Comparison of ENCODE assay signal across 17 mouse cellular contexts in genomic region chr2:152906274-152907037, GRCm38 (mm10). TPM values are rescaled to one million over a fixed set of nuclear protein-coding genes. Genes with fewer than 3 reads are reported as not detected.
DNase-seq lines count a peak whose midpoint lies in the region; ATAC-seq and TF ChIP-seq lines count a peak whose summit lies in the region.
"Had no signal": no experiment of that assay in that cellular context is flagged by ENCODE, and none has a peak within 500 bp of the region (broad histone marks: within the 10 kb centered on the region; RNA-seq: fewer than 3 reads in every experiment).

No protein-coding gene starts in this region.

- H3K79me2 ChIP-seq in myocyte (ENCODE audit: control insufficient read depth, insufficient read depth): no peaks in the 10 kb centered on the region

- peak overlapping the region; percentile 51 for H3K9ac ChIP-seq in heart, embryonic 13.5 days
- H3K9ac ChIP-seq: hindbrain, embryonic 12.5 days; limb, embryonic 12.5 days had no signal

- H3ac ChIP-seq in myocyte (ENCODE audit: control insufficient read depth, insufficient read length): no peak overlapping the region

- H3K4me1 ChIP-seq in heart, embryonic 13.5 days: peaks cover 48% of the 10 kb centered on the region
- H3K4me1 ChIP-seq in spleen, adult 2 months (ENCODE audit: control insufficient read depth, insufficient read depth, insufficient read length): peaks cover 11% of the 10 kb centered on the region; the same call in 1 of the 2 replicates

- peaks cover 25% of the 10 kb centered on the region for H3K27me3 ChIP-seq in heart, embryonic 13.5 days (replicated peaks)
- H3K27me3 ChIP-seq in spleen, adult 2 months (ENCODE audit: control insufficient read depth, insufficient read depth, low read length): no peaks in the 10 kb centered on the region
- no peaks in the 10 kb centered on the region for H3K27me3 ChIP-seq in myocyte (ENCODE audit: control insufficient read depth, insufficient read depth, insufficient read length)

- no peak overlapping the region for H3K4me3 ChIP-seq in heart, embryonic 13.5 days
- H3K4me3 ChIP-seq in spleen, adult 2 months (ENCODE audit: extremely low read depth, insufficient read depth, insufficient read length): no peak overlapping the region
- no peak overlapping the region for H3K4me3 ChIP-seq in myocyte
- H3K4me3 ChIP-seq: hindbrain, embryonic 12.5 days; limb, embryonic 12.5 days had no signal

- WGBS in heart, embryonic 13.5 days: 45% methylated on average over 9 of the region's 9 CpGs
- 29% methylated on average over 9 of the region's 9 CpGs for WGBS in spleen, adult 2 months

- H3K27ac ChIP-seq in heart, embryonic 13.5 days (replicated peaks): peak overlapping the region; percentile 90; the same call in 1 of the 2 replicates
- H3K27ac ChIP-seq in spleen, adult 2 months (ENCODE audit: insufficient read depth, low read length): peak overlapping the region; percentile 21; the same call in 1 of the 2 replicates
- H3K27ac ChIP-seq: hindbrain, embryonic 12.5 days; limb, embryonic 12.5 days had no signal

- H3K36me3 ChIP-seq in heart, embryonic 13.5 days: no peaks in the 10 kb centered on the region
- no peaks in the 10 kb centered on the region for H3K36me3 ChIP-seq in spleen, adult 2 months (ENCODE audit: control insufficient read depth, insufficient read depth, low read length)
- no peaks in the 10 kb centered on the region for H3K36me3 ChIP-seq in myocyte (ENCODE audit: control insufficient read depth, insufficient read depth)
- H3K36me3 ChIP-seq: hindbrain, embryonic 12.5 days; limb, embryonic 12.5 days had no signal

- no peak overlapping the region for H3K4me2 ChIP-seq in heart, embryonic 13.5 days
- peak overlapping the region; percentile 61 for H3K4me2 ChIP-seq in myocyte (ENCODE audit: low read depth)
- H3K4me2 ChIP-seq: hindbrain, embryonic 12.5 days; limb, embryonic 12.5 days had no signal

- H3K9me3 ChIP-seq in heart, embryonic 13.5 days: no peaks in the 10 kb centered on the region
- H3K9me3 ChIP-seq: hindbrain, embryonic 12.5 days; limb, embryonic 12.5 days had no signal

- peak; percentile 35 for DNase-seq in CD4-positive, CD25-positive, alpha-beta regulatory T cell, adult 2 months (ENCODE audit: low read depth, low spot score)
- no peak for DNase-seq in heart, adult 18-20 months
- peak in 1 of 2 experiments; percentile 3 for DNase-seq in spleen, adult 2 months (ENCODE audit: low read depth in 1 of 2, low spot score in 2 of 2)
- no peak for DNase-seq in spleen, adult 12 weeks (ENCODE audit: low spot score)
- no peak for DNase-seq in ovary, postnatal 14 days (ENCODE audit: low spot score)
- DNase-seq: adrenal gland, postnatal 25 days; kidney, adult 18-20 months; kidney, postnatal 4 days had no signal

- no peak for ATAC-seq in CD4-positive, CD25-positive, alpha-beta regulatory T cell, adult 4 months
- no peak for ATAC-seq in heart, embryonic 13.5 days (ENCODE audit: extremely low read depth, insufficient number of reproducible peaks, low FRiP score, low TSS enrichment)

- no peak for TF ChIP-seq CTCF in spleen, adult 2 months (IDR thresholded peaks at IDR 0.05; ENCODE audit: extremely low read depth, insufficient read depth, insufficient read length, insufficient replicate concordance)

- no peak for TF ChIP-seq POLR2A in spleen, adult 2 months (IDR thresholded peaks at IDR 0.05; ENCODE audit: low read depth, low read length)
- TF ChIP-seq POLR2A in myocyte (IDR thresholded peaks at IDR 0.05; ENCODE audit: insufficient read length, low read depth): no peak

TF ChIP-seq in myocyte, 11 proteins besides CTCF, POLR2A, EP300 and RAD21:
- TF ChIP-seq CEBPB (IDR thresholded peaks at IDR 0.05; ENCODE audit: insufficient read depth, poor library complexity, severe bottlenecking) (no peak), MYOD1 (IDR thresholded peaks at IDR 0.05; ENCODE audit: control insufficient read depth in 1 of 3, insufficient read length in 2 of 3, low read depth in 2 of 3) (peak in 1 of 3 experiments; percentile 73), MYOG (IDR thresholded peaks at IDR 0.05; ENCODE audit: control insufficient read depth in 1 of 3, insufficient read depth in 1 of 3, insufficient read length in 2 of 3, low read depth in 2 of 3) (peak in 1 of 3 experiments; percentile 50)

RNA-seq across cellular contexts. Expression of gene Mylk2, which starts 4.7 kb away (rescaled TPM):
- not detected for polyA plus RNA-seq in CD4-positive, CD25-positive, alpha-beta regulatory T cell, adult 4 months (2017; shearing (Covaris generic))
- 0.19 and 0.29 TPM in 2 replicates for polyA plus RNA-seq in heart, embryonic 13.5 days (2015; fragmentation: Nextera tagmentation; extraction: Ambion mirVana)
- under 1 TPM in 1 of 2 experiments, not detected in 1; 0.13 TPM for total RNA-seq in heart, adult 18-20 months (2021)
- 0.23 and 0.34 TPM in 2 replicates for polyA plus RNA-seq in spleen, adult 2 months (2012; rRNA removed)
- 8.2 TPM for polyA plus RNA-seq in myocyte (2012; fragmentation: generic; extraction: Trizol)
- total RNA-seq: adrenal gland, postnatal 25 days; megakaryocyte, adult 5-6 weeks had no signal
- polyA plus RNA-seq: frontal cortex, adult 2 months; hindbrain, embryonic 12.5 days; limb, embryonic 12.5 days had no signal

RNA-seq across cellular contexts. Expression of gene Foxs1, which starts 26.6 kb away (rescaled TPM):
- not detected for polyA plus RNA-seq in CD4-positive, CD25-positive, alpha-beta regulatory T cell, adult 4 months (2017; shearing (Covaris generic))
- 2.5 and 2.7 TPM in 2 replicates for polyA plus RNA-seq in heart, embryonic 13.5 days (2015; fragmentation: Nextera tagmentation; extraction: Ambion mirVana)
- total RNA-seq in heart, adult 18-20 months (2021): 1 to 10 TPM; 2.2 to 2.6 TPM
- 12.6 and 20.1 TPM in 2 replicates for polyA plus RNA-seq in spleen, adult 2 months (2012; rRNA removed)
- 31.3 TPM for polyA plus RNA-seq in myocyte (2012; fragmentation: generic; extraction: Trizol)
- total RNA-seq: megakaryocyte, adult 5-6 weeks had no signal
- polyA plus RNA-seq: limb, embryonic 12.5 days had no signal

RNA-seq across cellular contexts. Expression of gene Dusp15, which starts 45.0 kb away (rescaled TPM):
- polyA plus RNA-seq in CD4-positive, CD25-positive, alpha-beta regulatory T cell, adult 4 months (2017; shearing (Covaris generic)): under 1 TPM in 1 of 2 experiments, not detected in 1; 0.11 TPM
- 0.15 and 0.51 TPM in 2 replicates for polyA plus RNA-seq in heart, embryonic 13.5 days (2015; fragmentation: Nextera tagmentation; extraction: Ambion mirVana)
- total RNA-seq in heart, adult 18-20 months (2021): not detected
- 0.21 and 0.48 TPM in 2 replicates for polyA plus RNA-seq in spleen, adult 2 months (2012; rRNA removed)
- 0.02 TPM for polyA plus RNA-seq in myocyte (2012; fragmentation: generic; extraction: Trizol)
- total RNA-seq: megakaryocyte, adult 5-6 weeks had no signal
- polyA plus RNA-seq: liver, embryonic 16.5 days had no signal

RNA-seq across cellular contexts. Expression of gene Ttll9, which starts 55.8 kb away (rescaled TPM):
- 1 to 10 TPM in 1 of 2 experiments, under 1 TPM in 1; 0.78 to 2.0 TPM for polyA plus RNA-seq in CD4-positive, CD25-positive, alpha-beta regulatory T cell, adult 4 months (2017; shearing (Covaris generic))
- polyA plus RNA-seq in heart, embryonic 13.5 days (2015; fragmentation: Nextera tagmentation; extraction: Ambion mirVana): 0.23 and 0.44 TPM in 2 replicates
- total RNA-seq in heart, adult 18-20 months (2021): not detected
- 0.07 and 0.09 TPM in 2 replicates for polyA plus RNA-seq in spleen, adult 2 months (2012; rRNA removed)
- polyA plus RNA-seq in myocyte (2012; fragmentation: generic; extraction: Trizol): not detected
- total RNA-seq: adrenal gland, postnatal 25 days; gastrocnemius, postnatal 4 days had no signal

RNA-seq across cellular contexts. Expression of gene Tpx2, which starts 58.7 kb away (rescaled TPM):
- polyA plus RNA-seq in CD4-positive, CD25-positive, alpha-beta regulatory T cell, adult 4 months (2017; shearing (Covaris generic)): 1 to 10 TPM; 4.0 to 9.7 TPM
- polyA plus RNA-seq in heart, embryonic 13.5 days (2015; fragmentation: Nextera tagmentation; extraction: Ambion mirVana): 51.1 and 55.5 TPM in 2 replicates
- total RNA-seq in heart, adult 18-20 months (2021): 1 to 10 TPM in 1 of 2 experiments, under 1 TPM in 1; 0.90 to 1.0 TPM
- polyA plus RNA-seq in spleen, adult 2 months (2012; rRNA removed): 2.0 and 2.2 TPM in 2 replicates
- 26.3 TPM for polyA plus RNA-seq in myocyte (2012; fragmentation: generic; extraction: Trizol)
